Mouse (Mus musculus): ENCODE data around the gene Adamts8.

DNA sequence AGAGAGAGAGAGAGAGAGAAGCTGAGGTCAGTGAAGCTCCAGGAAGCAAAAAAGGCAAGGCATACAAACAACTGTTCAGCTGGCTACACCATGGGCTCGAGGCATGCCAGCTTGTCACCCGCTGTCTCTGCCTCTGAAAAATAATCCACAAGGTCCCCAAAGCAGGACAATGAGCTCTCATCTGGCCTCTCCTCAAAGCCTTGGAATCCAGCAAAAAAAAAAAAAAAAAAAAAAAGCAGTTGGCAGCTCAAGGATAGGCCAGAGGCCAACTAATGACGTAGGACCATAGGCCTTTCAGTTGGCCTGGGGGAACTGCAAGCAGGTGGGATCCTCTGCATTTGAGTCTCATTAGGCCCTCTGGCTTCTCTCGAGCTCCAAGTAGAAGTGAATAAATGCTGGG is 7.6 kb downstream of the Adamts8 start:
- TF ChIP-seq JUND (conservative IDR thresholded peaks at IDR 0.05; ENCODE audit: low read depth, low read length) (no peak), MAX (IDR thresholded peaks at IDR 0.05; ENCODE audit: low read length) (no peak), USF1 (IDR thresholded peaks at IDR 0.05; ENCODE audit: low read depth, low read length) (no peak), POLR2A (IDR thresholded peaks at IDR 0.05; ENCODE audit: low read depth, low read length) (no peak), IRF4 (IDR thresholded peaks at IDR 0.05; ENCODE audit: low read depth, low read length) (no peak), CTCF (conservative IDR thresholded peaks at IDR 0.05 in 1 of 2, IDR thresholded peaks at IDR 0.05 in 1 of 2; ENCODE audit: low read depth in 2 of 2, low read length in 2 of 2) (no peak), ZNF384 (IDR thresholded peaks at IDR 0.05; ENCODE audit: low read depth, low read length) (no peak), GABPA (IDR thresholded peaks at IDR 0.05; ENCODE audit: insufficient replicate concordance, low read depth, low read length) (no peak), MEF2A (IDR thresholded peaks at IDR 0.05; ENCODE audit: borderline replicate concordance, low read depth, low read length) (no peak), HCFC1 (IDR thresholded peaks at IDR 0.05; ENCODE audit: low read depth, low read length) (no peak)
